Mouse (Mus musculus): ENCODE measurements around the gene Zfp639.

DNA sequence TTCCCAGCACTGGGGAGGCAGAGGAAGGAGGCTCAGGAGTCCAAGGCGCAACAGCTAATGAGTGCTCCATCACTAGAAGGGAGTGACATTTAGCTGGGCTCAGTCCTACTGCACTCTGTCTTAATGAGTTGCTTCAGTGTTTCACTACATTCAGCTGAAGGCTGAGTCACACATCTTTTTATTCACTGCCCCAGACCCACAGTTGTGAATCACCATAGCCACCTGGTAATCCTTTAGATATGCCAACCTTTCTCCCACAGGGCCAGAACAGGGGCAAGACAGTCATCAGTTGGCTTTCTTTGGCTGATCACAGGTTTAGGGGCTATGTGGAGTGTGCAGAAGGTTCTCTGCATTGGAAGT lies 13.4 kb upstream of the Zfp639 start:
- no peak for TF ChIP-seq CTCF (IDR thresholded peaks at IDR 0.05; ENCODE audit: low read depth, low read length)
- no peak for TF ChIP-seq POLR2A (IDR thresholded peaks at IDR 0.05; ENCODE audit: extremely low read depth, insufficient read depth, low read length)
